Mouse (Mus musculus): ENCODE measurements at regions not wholly inside any gene's neighbourhood (a gene's known extent, or its start where the extent isn't known, plus 50 kb on each side); places are given as distances from the start of the nearest gene placed in this dataset.

DNA sequence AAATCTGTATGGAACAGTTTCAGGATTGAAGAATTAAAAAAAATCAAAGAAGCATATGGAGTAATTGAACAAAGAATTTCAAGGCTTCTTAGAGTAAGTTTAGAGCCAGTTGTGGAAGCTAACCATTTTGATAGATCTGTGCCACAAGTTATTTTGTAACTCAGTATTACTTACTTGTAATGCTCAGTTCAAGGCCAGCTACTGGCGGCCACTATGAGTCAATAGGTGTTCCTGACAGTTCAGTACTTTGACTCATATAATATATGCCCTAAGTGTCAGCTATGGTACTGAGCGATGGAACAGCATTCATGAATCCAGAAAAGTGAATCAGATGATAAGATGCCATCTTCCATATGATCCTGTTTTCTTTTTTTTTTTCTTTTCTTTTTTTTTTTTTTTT lies 259.3 kb upstream of the Meox2 start:
- TF ChIP-seq CTCF (IDR thresholded peaks at IDR 0.05 in 2 of 3, conservative IDR thresholded peaks at IDR 0.05 in 1 of 3; ENCODE audit: control insufficient read depth in 1 of 3, insufficient read depth in 1 of 3, low read depth in 2 of 3, low read length in 3 of 3, poor library complexity in 1 of 3, severe bottlenecking in 1 of 3) (no peak), GATA1 (IDR thresholded peaks at IDR 0.05; ENCODE audit: low read depth, low read length) (no peak), POLR2A (IDR thresholded peaks at IDR 0.05; ENCODE audit: control insufficient read depth in 1 of 2, insufficient read depth in 1 of 2, low read depth in 1 of 2, low read length in 2 of 2, poor library complexity in 1 of 2) (no peak), MYB (IDR thresholded peaks at IDR 0.05; ENCODE audit: low read depth, low read length) (no peak), KAT2A (conservative IDR thresholded peaks at IDR 0.05; ENCODE audit: low read depth, low read length) (no peak), ELF1 (IDR thresholded peaks at IDR 0.05; ENCODE audit: low read depth, low read length) (no peak), ZNF384 (IDR thresholded peaks at IDR 0.05; ENCODE audit: low read depth, low read length) (no peak), RCOR1 (IDR thresholded peaks at IDR 0.05; ENCODE audit: low read depth, low read length) (no peak), EP300 (IDR thresholded peaks at IDR 0.05; ENCODE audit: low read depth in 1 of 2, low read length in 2 of 2) (no peak), GABPA (IDR thresholded peaks at IDR 0.05; ENCODE audit: low read depth, low read length) (no peak), ZKSCAN1 (IDR thresholded peaks at IDR 0.05; ENCODE audit: low read depth, low read length) (no peak), MAX (IDR thresholded peaks at IDR 0.05; ENCODE audit: low read length) (no peak), CHD2 (IDR thresholded peaks at IDR 0.05; ENCODE audit: low read length) (no peak)
